Comparison of ENCODE assay signal across 8 mouse cellular contexts in the genomic region with DNA sequence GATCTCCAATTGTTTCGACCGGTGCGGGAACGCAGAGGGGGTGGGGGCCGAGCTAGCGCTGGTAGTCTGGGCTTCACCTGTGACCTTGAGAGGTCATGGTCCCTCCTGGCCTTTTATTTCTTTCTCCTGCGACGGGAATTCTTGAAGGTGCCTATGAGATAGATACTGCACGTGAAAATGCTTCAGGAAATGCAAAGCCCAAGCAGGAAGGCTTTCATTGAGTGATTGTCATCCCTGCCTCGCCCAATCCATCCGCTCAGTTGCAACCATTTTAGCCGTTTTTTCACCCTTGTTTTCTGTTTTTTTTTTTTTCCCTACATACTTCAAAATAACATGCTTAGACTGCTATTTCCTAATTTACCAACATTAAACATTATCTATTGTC.
DNase-seq lines count a peak whose midpoint lies in the region; ATAC-seq and TF ChIP-seq lines count a peak whose summit lies in the region.

No protein-coding gene starts in this region.

- H3K9ac ChIP-seq in heart, postnatal 0 days (replicated peaks; ENCODE audit: low read depth, low read length) = peak overlapping the region; percentile 52; the same call in 1 of the 2 replicates

- H3K27ac ChIP-seq in heart, postnatal 0 days (ENCODE audit: low read depth) = peak overlapping the region; percentile 32; the same call in 1 of the 2 replicates
- H3K27ac ChIP-seq in hindbrain, embryonic 10.5 days = peak overlapping the region; percentile 84
- peak overlapping the region; percentile 80 for H3K27ac ChIP-seq in midbrain, embryonic 10.5 days (replicated peaks)

- no peak for ATAC-seq in heart, postnatal 0 days (ENCODE audit: insufficient read depth, low read depth)

- WGBS in heart, postnatal 0 days = 17% methylated on average over 12 of the region's 12 CpGs
- WGBS in hindbrain, embryonic 10.5 days = 16% methylated on average over 12 of the region's 12 CpGs
- WGBS in midbrain, embryonic 10.5 days = 17% methylated on average over 12 of the region's 12 CpGs

- H3K4me2 ChIP-seq in heart, postnatal 0 days (ENCODE audit: low read depth, low read length) = peak overlapping the region; percentile 66

- no peak for TF ChIP-seq CTCF in heart, postnatal 0 days (IDR thresholded peaks at IDR 0.05; ENCODE audit: low read depth)
- no peak for TF ChIP-seq CTCF in brain, embryonic 14.5 days (IDR thresholded peaks at IDR 0.05; ENCODE audit: borderline replicate concordance, extremely low read depth, insufficient read depth, insufficient read length)

- no peak for TF ChIP-seq POLR2A in brain, embryonic 14.5 days (IDR thresholded peaks at IDR 0.05; ENCODE audit: borderline replicate concordance, extremely low read depth, insufficient read depth, insufficient read length, poor library complexity, severe bottlenecking)

- H3K27me3 ChIP-seq in heart, postnatal 0 days (ENCODE audit: control insufficient read depth, insufficient read depth, low read length) = no peaks in the 10 kb centered on the region
- H3K27me3 ChIP-seq in hindbrain, embryonic 10.5 days (ENCODE audit: insufficient read depth, poor library complexity, severe bottlenecking) = peaks cover 9% of the 10 kb centered on the region; the same call in 1 of the 2 replicates
- H3K27me3 ChIP-seq in midbrain, embryonic 10.5 days (ENCODE audit: low read depth, poor library complexity, severe bottlenecking) = peaks cover 19% of the 10 kb centered on the region

- peaks cover 4% of the 10 kb centered on the region; the same call in 1 of the 2 replicates for H3K4me1 ChIP-seq in heart, postnatal 0 days (ENCODE audit: control insufficient read depth, insufficient read depth)
- H3K4me1 ChIP-seq in hindbrain, embryonic 10.5 days (replicated peaks) = peaks cover 17% of the 10 kb centered on the region
- peaks cover 16% of the 10 kb centered on the region for H3K4me1 ChIP-seq in midbrain, embryonic 10.5 days

- no peaks in the 10 kb centered on the region for H3K9me3 ChIP-seq in heart, postnatal 0 days (replicated peaks; ENCODE audit: control insufficient read depth, low read length)
- H3K9me3 ChIP-seq in hindbrain, embryonic 10.5 days = no peaks in the 10 kb centered on the region
- H3K9me3 ChIP-seq in midbrain, embryonic 10.5 days (replicated peaks) = no peaks in the 10 kb centered on the region

- no peaks in the 10 kb centered on the region for H3K36me3 ChIP-seq in heart, postnatal 0 days (replicated peaks; ENCODE audit: control insufficient read depth, insufficient read depth, low read length)
- H3K36me3 ChIP-seq in hindbrain, embryonic 10.5 days = no peaks in the 10 kb centered on the region
- H3K36me3 ChIP-seq in midbrain, embryonic 10.5 days = no peaks in the 10 kb centered on the region

- TF ChIP-seq EP300 in heart, postnatal 0 days (IDR thresholded peaks at IDR 0.05; ENCODE audit: low read depth) = no peak

- H3K4me3 ChIP-seq in heart, postnatal 0 days (ENCODE audit: low read depth, low read length) = peak overlapping the region; percentile 44
- peak overlapping the region; percentile 55 for H3K4me3 ChIP-seq in hindbrain, embryonic 10.5 days
- peak overlapping the region; percentile 56 for H3K4me3 ChIP-seq in midbrain, embryonic 10.5 days

- no peak for DNase-seq in heart, postnatal 0 days (ENCODE audit: low spot score)
- no peak for DNase-seq in heart, adult 8-10 months (ENCODE audit: low spot score)
- peak; percentile 59 for DNase-seq in brain, embryonic 14.5 days (ENCODE audit: low read depth)
- no peak for DNase-seq in hindbrain, embryonic 10.5 days (ENCODE audit: low spot score)
- DNase-seq in midbrain, embryonic 10.5 days (ENCODE audit: low spot score) = no peak
- DNase-seq in adrenal gland, adult 8-10 months = no peak
- DNase-seq in thymus, adult 18-20 months = no peak
- no peak for DNase-seq in ovary, postnatal 14 days (ENCODE audit: low spot score)

Comparison
In these comparisons a context has a peak if more than half of its experiments do, and no peak if none do; other contexts are left out.
1. H3K27ac ChIP-seq: peak in every context shown above with its lines; median percentile 84 in hindbrain, embryonic 10.5 days; 80 in midbrain, embryonic 10.5 days; 32 in heart, postnatal 0 days.